Mouse (Mus musculus) fat pad, adult 2 months (tissue): ENCODE data around the gene Cpa4.

Source experiments
- DNase-seq: peaks from one replicate; pipeline ENCODE4 v3.0.0-alpha.2; 2011; ENCODE audit warnings: low read depth, low spot score; ENCODE audit errors: extremely low read depth

Cpa4 gene

DNA sequence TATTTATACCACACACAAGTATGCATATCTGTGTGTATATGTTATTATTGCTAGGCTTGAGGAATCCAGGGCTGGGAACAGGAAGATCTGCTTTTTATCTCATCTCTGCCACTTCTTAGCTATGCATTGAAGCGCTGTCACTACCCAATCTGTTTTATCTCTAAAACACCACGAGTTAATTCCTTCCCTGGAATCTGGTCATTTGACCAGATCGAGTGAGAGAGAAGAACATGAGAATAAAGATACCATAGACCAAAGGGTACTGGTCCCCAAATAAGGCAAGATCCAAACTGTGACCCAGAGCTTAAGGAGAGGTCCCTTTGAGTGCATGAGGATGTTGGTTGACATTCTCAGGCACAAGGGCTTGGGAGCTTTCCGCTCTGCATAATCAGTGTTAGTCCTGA, 53.8 kb downstream of the Cpa4 start:
- DNase-seq, result no peak

DNA sequence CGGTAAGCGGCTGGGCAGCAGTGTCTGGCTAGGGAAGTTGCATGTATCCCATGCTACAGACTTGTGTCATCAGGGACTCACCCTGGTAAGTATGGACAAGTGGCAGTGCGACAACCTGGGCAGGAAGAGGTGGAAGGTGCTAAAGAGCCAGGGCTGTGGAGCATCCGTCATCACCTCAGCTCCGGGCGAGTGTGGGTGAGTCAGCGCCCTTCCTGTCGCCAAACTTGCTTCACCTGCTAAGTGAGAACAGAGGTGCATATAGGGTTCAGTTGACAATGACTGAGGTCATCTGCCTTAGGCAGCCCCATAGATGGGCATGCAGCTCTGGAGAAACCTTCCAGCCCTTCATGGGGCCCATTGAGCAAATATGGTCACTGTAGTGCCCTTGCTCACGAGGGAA, 56.6 kb downstream of the Cpa4 start:
- peak; percentile 36 for DNase-seq

DNA sequence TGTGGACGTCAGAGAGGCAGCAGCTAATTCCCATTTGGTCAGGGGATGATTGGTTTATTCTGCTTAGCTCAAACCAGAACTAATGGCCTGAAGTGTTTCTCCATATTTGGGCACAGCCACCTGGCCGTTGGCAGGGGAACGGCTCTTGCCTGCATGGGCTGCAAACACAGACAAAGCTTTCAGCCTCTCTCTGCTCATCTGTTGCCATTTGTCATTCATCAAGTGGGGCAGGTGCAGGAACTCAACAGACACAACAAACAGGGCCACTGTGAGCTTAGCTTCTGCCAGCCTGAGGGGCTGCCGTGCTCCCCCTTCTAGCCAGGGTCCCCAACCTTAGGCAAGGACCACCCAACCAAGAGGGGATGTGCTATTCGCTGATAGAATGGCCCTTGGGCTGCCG, 60.0 kb downstream of the Cpa4 start:
- no peak for DNase-seq

DNA sequence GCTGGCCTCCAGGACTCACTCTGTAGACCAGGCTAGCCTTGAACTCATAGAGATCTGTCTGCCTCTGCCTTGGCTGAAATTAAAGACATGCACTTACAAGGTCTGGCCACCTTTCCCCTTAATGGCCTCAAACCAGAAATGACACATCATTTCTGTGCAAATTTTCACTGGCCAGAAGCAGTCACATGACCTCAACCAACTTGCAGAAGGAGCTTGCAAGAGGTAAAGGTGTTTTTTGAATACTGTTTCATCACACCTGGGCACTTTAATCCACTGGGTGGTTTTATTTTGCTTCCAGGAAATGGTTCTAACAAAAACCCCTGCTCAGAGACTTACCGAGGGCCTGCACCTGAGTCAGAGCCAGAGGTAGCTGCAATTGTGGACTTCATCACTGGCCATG, 61.8 kb downstream of the Cpa4 start:
- no peak for DNase-seq

DNA sequence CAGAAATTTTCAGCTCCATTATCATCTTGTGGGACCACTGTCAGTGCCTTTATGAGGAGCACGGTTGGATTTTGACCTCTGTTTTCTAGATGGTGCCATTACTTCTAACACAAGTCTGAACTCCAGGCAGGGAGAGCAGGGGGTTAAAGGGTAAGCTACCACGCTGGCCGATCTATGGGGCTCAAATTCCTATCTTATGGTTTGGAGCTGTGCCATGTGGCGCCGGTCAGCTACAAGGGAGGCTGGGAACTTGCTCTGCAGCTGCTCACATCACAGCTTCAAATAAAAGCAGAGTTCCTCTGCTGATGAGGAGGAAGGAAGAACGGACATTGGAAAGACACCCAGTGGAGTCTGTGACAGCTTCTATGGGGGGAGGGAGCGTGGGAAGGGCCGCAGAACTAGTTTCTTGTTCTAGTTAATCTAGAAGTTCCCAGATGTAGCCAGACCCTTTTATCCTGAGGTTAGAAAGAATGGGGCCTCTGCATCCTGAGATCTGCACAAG, 67.2 kb downstream of the Cpa4 start:
- DNase-seq, result no peak

DNA sequence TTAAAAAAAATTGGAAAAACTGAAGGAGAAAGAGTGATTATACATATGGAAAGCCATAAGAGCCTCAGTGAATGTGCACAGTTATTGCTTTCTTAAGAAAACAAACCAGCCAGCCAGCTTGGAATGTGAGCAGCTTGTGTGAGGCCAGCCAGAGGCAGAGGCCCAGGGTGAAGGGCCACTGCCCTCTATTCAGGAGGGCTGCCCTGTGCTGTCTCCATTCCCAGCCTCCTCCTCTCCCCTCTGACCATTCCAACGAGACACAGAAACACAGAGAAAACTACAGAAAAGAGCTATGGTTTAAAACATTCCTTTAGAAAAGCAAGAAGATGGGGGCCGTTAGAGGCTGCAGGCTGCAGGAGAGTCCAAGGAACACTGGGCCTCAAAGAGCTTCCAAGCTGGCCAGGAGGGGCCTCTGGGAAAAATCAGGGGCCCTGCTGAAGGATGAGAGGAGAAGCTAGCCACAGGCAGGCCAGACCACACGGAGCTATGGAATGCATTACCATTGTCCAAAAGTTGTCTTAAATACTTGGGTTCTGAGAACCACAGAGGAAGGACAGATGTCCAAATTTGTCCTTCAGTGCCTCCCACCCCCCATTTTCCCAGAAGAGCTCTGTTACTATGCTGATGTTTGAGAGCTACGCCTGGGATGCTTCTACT, 68.1 kb downstream of the Cpa4 start:
- DNase-seq, result no peak

DNA sequence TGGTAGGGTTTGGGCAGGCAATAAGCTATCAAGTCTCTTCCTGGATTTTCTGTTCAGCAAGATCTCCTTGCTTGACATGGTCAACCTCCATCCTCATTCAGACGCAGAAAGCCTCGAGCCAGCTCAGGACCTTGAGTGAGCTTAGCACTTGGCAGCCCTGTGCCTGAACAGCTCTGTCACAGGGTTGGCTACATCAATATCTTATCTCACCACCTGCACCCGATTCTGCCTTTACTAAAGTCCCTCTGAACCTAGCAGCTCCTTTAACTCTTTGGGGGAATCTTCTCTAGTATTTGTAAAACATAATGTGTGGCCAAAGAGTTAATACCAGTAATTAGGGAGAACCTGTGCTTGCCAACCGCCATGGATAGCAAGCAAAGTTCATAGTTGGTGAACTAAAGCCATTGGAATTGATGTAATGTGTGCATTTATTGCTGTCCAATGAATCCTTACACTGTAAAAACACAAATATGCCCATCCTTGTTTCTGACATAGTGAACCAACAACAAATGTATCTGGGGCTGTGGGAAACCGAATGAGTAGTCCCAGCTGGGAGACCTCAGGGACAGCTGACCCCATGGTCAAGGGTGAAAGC, 70.6 kb downstream of the Cpa4 start, which contains the start of gene Cpa1:
Gene Cpa1, plus strand, starts transcription at position 545 of the 595 bp plus-strand sequence.
- no peak for DNase-seq
